Mouse (Mus musculus): ENCODE measurements around the gene Btn2a2. TPM values are rescaled to one million over a fixed set of nuclear protein-coding genes. Genes with fewer than 3 reads are reported as not detected.

Btn2a2 gene
- polyA plus RNA-seq, 1 experiment from 2014 or later, result 0.20 TPM

- H3K4me1 ChIP-seq (replicated peaks; ENCODE audit: control insufficient read depth, insufficient read depth, low read length), result peaks cover 10% of the 10 kb centered on the region
- H3K9me3 ChIP-seq (ENCODE audit: control insufficient read depth, low read length), result no peaks in the 10 kb centered on the region
- H3K4me2 ChIP-seq (ENCODE audit: low read depth, low read length), result no peak overlapping the region
- no peak for ATAC-seq (ENCODE audit: low read depth)
- H3K36me3 ChIP-seq (ENCODE audit: control insufficient read depth, insufficient read depth, low read length), result no peaks in the 10 kb centered on the region
- H3K9ac ChIP-seq (ENCODE audit: low read length), result no peak overlapping the region
- no peaks in the 10 kb centered on the region for H3K27me3 ChIP-seq (ENCODE audit: control insufficient read depth, insufficient read depth, low read depth, low read length)
- H3K4me3 ChIP-seq (ENCODE audit: low read length), result no peak overlapping the region
- H3K27ac ChIP-seq (ENCODE audit: low read length), result no peak overlapping the region
- 55% methylated on average over 16 of the region's 16 CpGs for WGBS
Observed at GRCm38 (mm10) chr13:23428166-23428993, 60.3 kb downstream of the Btn2a2 start.

Small RNAs within 50 kb of the gene (microRNA-seq; reads per million reads assigned to microRNA genes)
- gene Gm44297 (not detected), gene n-TStga1 (1.2 reads per million)

Other genes with a start within 250 kb of the Btn2a2 start
- not detected in 2 replicates for gene Vmn1r223, start 241.7 kb downstream of the Btn2a2 start, polyA plus RNA-seq (2015; fragmentation: Nextera tagmentation; extraction: Ambion mirVana)
- 56.0 and 56.3 TPM in 2 replicates for gene Zfp322a, start 119.6 kb downstream of the Btn2a2 start, polyA plus RNA-seq (2015; fragmentation: Nextera tagmentation; extraction: Ambion mirVana)
- 11.8 and 12.3 TPM in 2 replicates for gene Abt1, start 65.0 kb downstream of the Btn2a2 start, polyA plus RNA-seq (2015; fragmentation: Nextera tagmentation; extraction: Ambion mirVana)
- gene Btn1a1, start 23.0 kb downstream of the Btn2a2 start, polyA plus RNA-seq (2015; fragmentation: Nextera tagmentation; extraction: Ambion mirVana), result 0.06 and 0.10 TPM in 2 replicates
- gene Hist1h4h, start 42.2 kb upstream of the Btn2a2 start, polyA plus RNA-seq (2015; fragmentation: Nextera tagmentation; extraction: Ambion mirVana), result 4.3 and 8.4 TPM in 2 replicates
- 7.1 and 8.0 TPM in 2 replicates for gene Hist1h2af, start 45.0 kb upstream of the Btn2a2 start, polyA plus RNA-seq (2015; fragmentation: Nextera tagmentation; extraction: Ambion mirVana)
- 5.6 and 6.2 TPM in 2 replicates for gene Hist1h3g, start 46.6 kb upstream of the Btn2a2 start, polyA plus RNA-seq (2015; fragmentation: Nextera tagmentation; extraction: Ambion mirVana)
- gene Hist1h2bh, start 54.5 kb upstream of the Btn2a2 start, polyA plus RNA-seq (2015; fragmentation: Nextera tagmentation; extraction: Ambion mirVana), result 1.3 and 2.0 TPM in 2 replicates
- 0.49 and 0.93 TPM in 2 replicates for gene Hist1h3f, start 55.2 kb upstream of the Btn2a2 start, polyA plus RNA-seq (2015; fragmentation: Nextera tagmentation; extraction: Ambion mirVana)
- gene Hist1h4f, start 62.8 kb upstream of the Btn2a2 start, polyA plus RNA-seq (2015; fragmentation: Nextera tagmentation; extraction: Ambion mirVana), result 0.78 and 2.4 TPM in 2 replicates
- 0.58 and 0.79 TPM in 2 replicates for gene Hist1h1d, start 64.4 kb upstream of the Btn2a2 start, polyA plus RNA-seq (2015; fragmentation: Nextera tagmentation; extraction: Ambion mirVana)
- 4.9 and 7.8 TPM in 2 replicates for gene Hist1h3e, start 73.5 kb upstream of the Btn2a2 start, polyA plus RNA-seq (2015; fragmentation: Nextera tagmentation; extraction: Ambion mirVana)
- gene Hist1h2ae, start 82.4 kb upstream of the Btn2a2 start, polyA plus RNA-seq (2015; fragmentation: Nextera tagmentation; extraction: Ambion mirVana), result 71.9 and 83.6 TPM in 2 replicates
- gene Hist1h2bg, start 82.5 kb upstream of the Btn2a2 start, polyA plus RNA-seq (2015; fragmentation: Nextera tagmentation; extraction: Ambion mirVana), result 13.6 and 15.8 TPM in 2 replicates
- 4.8 and 6.8 TPM in 2 replicates for gene Hist1h2bf, start 85.3 kb upstream of the Btn2a2 start, polyA plus RNA-seq (2015; fragmentation: Nextera tagmentation; extraction: Ambion mirVana)
- 2.9 and 3.4 TPM in 2 replicates for gene Hist1h2ad, start 85.5 kb upstream of the Btn2a2 start, polyA plus RNA-seq (2015; fragmentation: Nextera tagmentation; extraction: Ambion mirVana)
- gene Hist1h3d, start 86.9 kb upstream of the Btn2a2 start, polyA plus RNA-seq (2015; fragmentation: Nextera tagmentation; extraction: Ambion mirVana), result 7.4 and 9.5 TPM in 2 replicates
- gene Hist1h4d, start 92.7 kb upstream of the Btn2a2 start, polyA plus RNA-seq (2015; fragmentation: Nextera tagmentation; extraction: Ambion mirVana), result 130 and 135 TPM in 2 replicates
- 3.3 and 3.4 TPM in 2 replicates for gene Hist1h2be, start 132.3 kb upstream of the Btn2a2 start, polyA plus RNA-seq (2015; fragmentation: Nextera tagmentation; extraction: Ambion mirVana)
- 20.3 and 21.3 TPM in 2 replicates for gene Hist1h1e, start 133.7 kb upstream of the Btn2a2 start, polyA plus RNA-seq (2015; fragmentation: Nextera tagmentation; extraction: Ambion mirVana)
- 2.2 and 2.3 TPM in 2 replicates for gene Hist1h2ac, start 195.1 kb upstream of the Btn2a2 start, polyA plus RNA-seq (2015; fragmentation: Nextera tagmentation; extraction: Ambion mirVana)
- gene Hist1h2bc, start 195.3 kb upstream of the Btn2a2 start, polyA plus RNA-seq (2015; fragmentation: Nextera tagmentation; extraction: Ambion mirVana), result 66.1 and 72.9 TPM in 2 replicates
- gene Hist1h1t, start 207.0 kb upstream of the Btn2a2 start, polyA plus RNA-seq (2015; fragmentation: Nextera tagmentation; extraction: Ambion mirVana), result 0.16 and 0.48 TPM in 2 replicates
- 6.2 and 6.6 TPM in 2 replicates for gene Hist1h4c, start 209.6 kb upstream of the Btn2a2 start, polyA plus RNA-seq (2015; fragmentation: Nextera tagmentation; extraction: Ambion mirVana)
- gene Hfe, start 222.0 kb upstream of the Btn2a2 start, polyA plus RNA-seq (2015; fragmentation: Nextera tagmentation; extraction: Ambion mirVana), result 11.2 and 13.7 TPM in 2 replicates
- gene Hist1h1c, start 250.0 kb upstream of the Btn2a2 start, polyA plus RNA-seq (2015; fragmentation: Nextera tagmentation; extraction: Ambion mirVana), result 36.9 and 37.8 TPM in 2 replicates